Mouse (Mus musculus): ENCODE data around the gene Kdm5a.
A peak's percentile ranks its signal among the peaks of the same experiment; 100 is the strongest.

Kdm5a gene

DNA sequence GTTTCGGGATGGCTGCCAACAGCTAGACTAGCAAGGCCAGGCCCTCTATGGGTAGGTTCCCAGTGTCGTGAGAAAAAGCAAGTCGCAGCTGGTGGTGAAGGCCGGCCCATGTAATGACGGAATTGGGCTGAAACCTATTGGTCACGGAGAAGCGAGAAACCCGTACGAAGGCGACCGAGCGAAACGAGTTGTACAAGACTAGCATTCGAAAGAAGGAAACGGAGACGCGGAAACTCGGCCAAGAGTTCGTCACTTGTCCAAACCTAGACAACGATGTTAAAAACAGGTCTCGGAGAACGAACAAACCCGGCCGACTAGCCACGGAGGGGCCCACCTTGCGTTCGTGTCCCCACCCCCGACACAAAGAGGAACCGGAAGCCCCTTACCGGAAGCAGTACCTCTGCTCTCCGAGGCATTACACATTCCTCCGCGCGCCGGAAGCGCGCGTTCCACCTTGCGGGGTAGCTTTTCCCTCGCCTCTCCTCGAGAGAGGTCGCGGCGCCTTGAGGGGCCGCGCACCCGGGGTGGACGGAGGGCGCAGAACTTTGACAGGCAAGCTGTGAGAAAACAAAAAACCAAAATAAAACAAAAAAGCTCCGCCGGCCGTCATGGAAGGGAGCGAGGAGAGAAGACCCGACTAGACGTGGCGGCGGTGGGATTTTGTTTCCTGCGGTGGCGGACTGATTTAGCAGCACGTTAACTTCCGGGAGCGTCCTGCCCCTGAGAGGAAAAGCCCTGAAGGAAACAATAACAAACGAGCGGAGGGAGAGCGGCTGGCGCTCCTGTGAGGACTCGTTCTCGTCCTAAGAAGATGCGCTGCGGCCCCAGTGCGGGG, at the start of gene Kdm5a, which contains the start of gene Ccdc77:
Kdm5a (plus strand) TSS at position 437 of the 835 bp plus-strand sequence.
Ccdc77 (minus strand) TSS at position 687 of the 835 bp plus-strand sequence.
- peak; percentile 98 for DNase-seq

DNA sequence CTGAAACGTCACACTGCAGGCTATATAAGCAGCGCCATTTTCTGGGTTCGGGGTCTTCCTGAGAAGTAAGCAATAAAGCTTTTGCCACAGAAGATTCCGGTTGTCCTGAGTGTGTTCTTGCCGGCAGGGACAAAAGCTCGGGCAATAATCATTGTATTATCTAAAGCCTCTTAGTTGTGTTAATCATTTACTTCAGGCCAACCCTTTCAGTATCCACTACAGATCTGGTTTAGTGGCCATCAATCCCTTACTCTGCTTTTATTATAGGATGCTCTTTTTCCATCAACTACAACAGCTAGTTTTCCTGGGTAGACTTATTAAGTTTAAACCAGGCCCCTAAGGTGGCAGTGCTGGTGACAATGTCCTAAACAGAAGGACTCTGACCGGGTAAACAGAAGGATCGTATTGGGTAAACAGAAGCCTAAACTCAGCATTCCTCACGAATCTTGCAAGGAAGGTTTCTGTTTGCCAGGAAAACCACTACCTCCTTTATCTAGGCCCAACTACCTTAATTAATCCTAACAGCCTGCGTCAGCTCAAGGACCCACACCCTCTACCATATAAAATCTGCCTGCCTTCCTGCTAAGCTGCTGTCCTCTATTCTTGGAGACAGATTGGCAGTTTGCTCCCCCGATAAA, 45.5 kb upstream of the Kdm5a start:
- DNase-seq, result no peak

DNA sequence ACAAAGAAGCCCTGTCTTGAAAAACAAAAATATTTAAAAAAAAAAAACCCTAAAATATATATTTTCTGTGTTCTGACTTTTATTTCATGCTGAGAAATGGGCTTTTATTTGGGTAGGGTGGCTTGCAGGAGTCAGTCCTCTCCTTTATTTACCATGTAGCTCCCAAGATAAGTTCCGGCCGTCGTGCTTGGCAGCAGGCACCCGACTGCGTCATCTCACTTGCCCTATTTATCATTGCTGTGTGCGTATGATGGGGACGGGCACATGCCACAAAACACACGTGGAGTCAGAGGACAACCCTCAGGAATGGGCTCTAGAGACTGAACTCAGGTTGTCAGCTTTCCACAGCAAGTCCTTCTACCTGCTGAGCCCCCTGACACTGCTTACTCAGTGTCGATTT, 44.8 kb upstream of the Kdm5a start:
- no peak for DNase-seq

DNA sequence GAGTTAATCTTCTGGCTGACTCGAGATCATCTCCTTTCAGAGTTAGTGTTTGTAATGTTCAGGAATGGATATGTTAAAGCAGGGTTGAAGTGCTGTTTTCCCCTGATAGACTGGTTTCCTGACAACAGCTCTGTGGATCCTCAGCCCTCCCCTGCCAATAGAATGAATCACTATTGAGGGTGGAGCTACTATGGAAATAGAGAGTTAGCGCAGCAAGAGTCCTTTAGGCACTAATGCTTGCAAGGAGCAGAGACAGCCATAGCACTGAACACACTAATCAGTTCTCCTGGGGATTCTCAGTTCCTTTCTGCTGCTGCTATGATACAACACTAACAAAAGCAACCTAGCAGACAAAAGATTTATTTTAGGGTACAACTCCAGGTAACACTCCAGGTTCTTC, 43.6 kb upstream of the Kdm5a start:
- DNase-seq, result no peak

DNA sequence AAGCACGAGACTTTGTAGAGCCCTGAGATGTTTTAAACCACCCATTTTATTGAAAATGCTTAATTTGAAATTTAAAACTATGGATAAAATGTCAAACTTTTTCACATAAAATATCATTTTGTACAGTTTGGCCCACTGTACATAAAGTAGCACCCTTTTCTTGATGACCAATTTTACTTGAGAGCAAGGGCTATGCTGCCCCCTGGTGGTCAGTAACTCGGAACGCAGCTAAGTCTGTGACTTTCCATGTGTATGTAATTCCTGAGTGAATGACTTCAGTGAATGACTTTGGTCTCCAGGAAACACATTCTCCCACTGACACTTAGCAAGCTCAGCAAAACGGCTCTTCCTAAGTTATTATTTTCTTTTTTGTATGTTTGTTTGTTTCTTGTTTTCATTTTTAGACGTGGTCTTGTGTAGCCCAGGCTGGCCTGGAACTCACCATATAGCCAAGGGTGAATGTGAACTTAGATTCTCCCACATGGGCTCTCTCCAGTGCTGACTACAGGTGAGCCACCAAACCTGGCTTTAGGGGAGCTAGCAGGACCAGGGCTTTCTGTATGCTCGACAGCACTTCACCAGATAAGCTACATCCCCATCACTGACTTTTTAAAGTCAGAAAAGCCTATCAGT, 39.5 kb upstream of the Kdm5a start:
- peak; percentile 86 for DNase-seq

DNA sequence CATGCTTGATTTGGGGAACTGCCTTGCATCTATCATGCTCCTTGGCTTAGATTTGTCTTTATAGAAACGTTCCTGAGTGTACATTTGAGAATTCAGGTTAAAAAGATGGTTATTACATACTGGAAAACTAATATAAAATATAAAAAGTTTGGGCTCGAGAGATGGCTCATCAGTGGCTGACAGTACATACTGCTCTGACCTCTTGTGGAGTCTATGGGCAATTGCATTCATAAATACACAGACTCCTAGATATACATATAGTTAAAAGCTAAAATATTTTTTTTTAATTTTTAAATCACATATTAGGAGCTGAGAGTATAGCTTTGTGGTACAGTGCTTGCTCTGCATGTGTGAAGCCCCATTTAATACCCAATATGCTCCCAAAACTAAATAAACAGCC, 31.6 kb upstream of the Kdm5a start:
- DNase-seq, result no peak

DNA sequence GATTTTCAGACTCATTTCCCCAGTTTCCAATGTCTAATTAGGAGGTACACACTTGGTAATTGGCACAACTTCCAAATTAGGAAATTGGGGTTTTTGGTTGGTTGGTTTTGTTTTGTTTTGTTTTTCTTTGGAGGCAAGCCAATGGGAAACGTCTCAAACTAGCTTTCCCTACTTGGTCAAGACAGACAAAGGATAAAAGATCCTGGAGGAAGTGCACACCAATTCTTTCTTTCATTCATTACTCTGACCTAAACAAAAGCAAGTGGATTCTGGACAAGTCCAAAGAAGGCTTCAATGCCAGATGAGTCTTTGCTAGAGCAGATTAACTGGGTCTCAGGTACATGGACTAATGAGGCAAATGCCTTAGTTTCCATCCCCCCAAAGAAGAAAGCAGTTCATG, 19.9 kb upstream of the Kdm5a start:
- DNase-seq, result no peak

DNA sequence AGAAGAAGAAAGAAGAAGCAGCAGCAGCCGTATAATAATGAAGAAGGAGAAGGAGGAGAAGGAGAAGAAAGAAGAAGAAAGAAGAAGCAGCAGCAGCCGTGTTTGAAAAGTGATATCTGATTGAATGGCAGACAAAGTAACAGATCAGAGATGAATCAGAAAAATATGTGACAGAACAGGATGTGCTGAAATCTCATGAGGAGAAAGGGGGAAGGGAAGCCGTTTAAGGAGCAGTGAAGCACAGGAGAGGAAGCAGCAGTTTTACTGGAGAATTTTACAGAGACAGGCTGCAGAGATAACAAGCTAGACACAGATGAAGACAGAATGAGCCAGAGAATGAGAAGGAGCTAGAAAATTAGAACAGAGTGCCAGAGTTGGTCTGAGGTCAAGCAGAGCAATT, 14.9 kb upstream of the Kdm5a start:
- DNase-seq, result no peak

DNA sequence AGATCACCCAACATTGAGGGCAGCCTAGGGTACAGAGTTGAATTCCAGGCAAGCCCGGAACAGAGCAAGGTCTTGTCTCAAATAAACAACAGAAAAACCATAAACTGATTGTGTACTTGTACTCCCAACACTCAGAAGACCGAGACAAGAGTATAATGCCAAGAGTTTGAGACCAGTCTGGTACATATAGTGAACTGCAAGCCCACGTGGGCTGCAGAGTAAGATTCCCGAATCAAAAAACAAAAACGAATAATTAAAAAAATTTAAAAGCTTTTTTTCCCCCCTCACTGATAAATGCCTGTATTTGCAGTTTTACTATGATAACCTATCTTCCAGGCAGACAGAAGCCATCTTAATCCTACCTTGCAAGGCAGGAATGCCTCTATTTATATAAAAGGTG, 7.4 kb upstream of the Kdm5a start:
- DNase-seq, result no peak

DNA sequence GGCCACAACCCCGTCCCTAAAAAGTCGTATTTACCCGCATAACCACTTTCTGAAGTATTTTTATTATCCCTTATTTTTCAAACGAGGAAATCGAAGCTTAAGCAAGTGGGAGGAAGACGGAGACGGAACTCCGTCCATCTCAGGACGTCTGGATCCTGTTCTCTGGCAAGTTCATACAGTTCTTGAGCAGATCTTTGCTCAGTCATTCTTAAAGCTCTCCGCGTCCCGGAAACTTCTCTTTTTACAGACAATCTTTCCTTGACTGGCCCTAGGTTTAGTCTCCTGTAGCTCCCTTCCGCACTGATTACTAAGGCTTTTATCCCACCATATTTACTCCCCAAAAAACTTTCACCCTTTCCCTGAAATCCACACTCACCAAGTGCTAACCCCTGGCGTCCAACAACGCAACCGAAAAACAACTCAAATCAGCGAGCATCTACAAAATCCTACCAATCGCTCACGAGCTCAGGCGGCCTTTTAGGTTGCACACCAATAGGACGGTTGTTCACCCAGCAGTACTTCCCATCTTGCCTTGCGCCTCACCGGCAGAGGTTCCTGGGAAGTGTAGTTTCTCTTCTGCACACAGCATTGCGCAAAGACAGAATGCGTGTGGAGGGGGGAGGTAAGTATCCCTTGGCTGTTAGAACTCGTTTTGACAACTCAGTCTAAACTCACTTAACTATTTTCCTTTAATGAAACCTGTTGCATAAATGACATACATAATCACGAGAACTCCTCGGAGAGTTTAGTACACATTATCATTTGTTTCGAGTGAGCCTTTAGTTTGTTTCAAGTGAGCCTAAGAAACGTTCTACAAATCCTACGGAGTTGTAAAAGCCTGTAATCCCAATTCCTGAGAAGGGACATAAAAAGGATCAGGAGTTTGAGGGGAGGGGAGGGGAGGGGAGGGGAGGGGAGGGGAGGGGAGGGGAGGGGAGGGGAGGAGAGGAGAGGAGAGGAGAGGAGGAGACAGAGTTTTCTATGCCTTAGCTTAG, 6.7 kb upstream of the Kdm5a start:
- peak; percentile 95 for DNase-seq

DNA sequence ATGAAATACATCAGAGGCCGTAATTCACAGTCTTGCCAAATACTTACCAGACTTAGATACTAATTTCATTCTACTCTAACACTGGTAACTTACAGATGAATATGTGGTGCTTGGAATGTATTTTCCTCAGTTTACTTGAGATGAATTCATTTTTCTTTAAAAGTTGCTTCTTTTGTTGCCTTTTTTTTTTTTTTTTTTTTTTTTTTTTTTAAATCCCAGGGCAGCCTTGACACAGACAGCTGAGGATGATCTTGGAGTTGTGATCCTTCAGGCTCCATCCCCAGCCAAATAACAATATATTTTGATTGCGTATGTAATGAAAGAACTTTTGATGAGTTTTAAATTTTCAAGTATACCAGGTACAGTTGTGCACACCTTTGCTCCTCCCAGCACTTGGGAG, 1.8 kb upstream of the Kdm5a start:
- no peak for DNase-seq

DNA sequence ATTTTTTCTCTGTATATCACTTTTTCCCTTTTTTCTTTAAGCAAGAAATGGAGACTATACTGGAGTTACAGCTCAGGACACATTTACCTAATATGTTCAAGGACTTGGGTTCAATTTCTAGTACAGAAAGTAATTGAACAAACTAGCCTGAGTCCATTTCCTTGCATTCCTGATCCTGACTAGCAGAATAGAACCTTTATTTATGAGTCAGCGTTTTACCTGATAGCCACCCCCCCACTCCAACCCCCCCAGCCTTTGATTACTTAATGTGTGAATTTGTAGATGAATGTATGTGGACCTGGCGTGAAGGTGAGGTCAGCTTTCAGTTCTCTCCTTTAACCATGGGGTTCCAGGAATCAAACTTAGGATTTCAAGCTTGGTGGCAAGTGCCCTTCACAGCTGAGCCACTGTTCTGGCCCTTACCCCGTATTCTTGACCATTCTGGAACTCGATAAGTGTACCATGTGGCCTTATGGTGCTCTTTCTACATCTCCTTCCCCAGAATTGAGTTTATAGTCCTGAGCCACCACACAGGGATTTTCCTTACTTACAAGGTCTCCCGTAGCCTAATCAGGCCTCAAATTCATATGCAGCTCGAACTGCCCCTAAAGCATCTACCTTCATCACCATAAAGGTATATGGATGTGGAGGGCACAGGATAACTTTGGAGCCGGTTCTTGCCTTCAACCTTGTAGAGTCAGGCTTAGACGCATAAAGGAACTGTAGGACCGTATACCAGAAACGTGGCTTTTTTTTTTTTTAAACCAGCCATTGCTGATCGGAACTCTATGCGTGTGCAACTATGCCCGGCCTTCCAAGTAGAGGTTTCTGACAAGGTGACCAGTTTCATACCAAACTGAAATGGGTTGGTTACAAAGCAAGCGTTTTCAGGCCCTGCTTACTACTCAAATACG, 893 bp upstream of the Kdm5a start:
- DNase-seq, result no peak

DNA sequence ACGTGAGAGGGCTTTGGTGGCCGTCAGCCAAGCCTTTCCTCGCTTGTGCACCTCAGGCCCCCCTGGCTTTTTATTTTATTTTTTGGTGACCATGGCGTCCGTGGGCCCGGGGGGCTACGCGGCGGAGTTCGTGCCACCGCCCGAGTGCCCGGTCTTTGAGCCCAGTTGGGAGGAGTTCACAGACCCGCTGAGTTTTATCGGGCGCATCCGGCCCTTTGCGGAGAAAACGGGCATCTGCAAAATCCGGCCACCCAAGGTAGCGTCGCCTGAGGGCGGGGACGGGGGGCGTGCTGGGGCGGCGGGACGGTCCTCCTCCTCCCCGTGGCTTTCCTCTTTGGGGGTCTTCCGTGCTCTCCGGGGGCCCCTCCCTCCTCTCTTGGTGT, 590 bp downstream of the Kdm5a start:
- DNase-seq, result peak; percentile 28

DNA sequence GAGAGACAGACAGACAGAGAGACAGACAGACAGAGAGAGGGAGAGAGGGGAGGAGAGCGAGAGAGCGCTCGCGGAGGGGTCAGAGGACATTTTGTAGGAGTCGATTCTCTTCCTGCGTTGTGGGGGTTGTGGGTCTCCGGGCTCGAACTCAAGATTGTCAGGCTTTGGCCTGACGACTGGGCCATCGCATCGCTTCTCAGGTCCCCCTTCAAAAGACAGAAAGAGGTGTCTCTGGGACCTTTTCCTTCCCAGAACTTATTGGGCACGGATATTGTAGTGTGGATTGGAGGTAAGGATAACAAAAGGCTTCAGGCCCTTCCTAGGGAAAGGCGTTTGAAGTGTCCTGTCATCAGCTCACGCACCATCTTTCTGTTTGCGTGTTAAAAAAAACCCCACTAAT, 1.1 kb downstream of the Kdm5a start:
- peak; percentile 14 for DNase-seq

DNA sequence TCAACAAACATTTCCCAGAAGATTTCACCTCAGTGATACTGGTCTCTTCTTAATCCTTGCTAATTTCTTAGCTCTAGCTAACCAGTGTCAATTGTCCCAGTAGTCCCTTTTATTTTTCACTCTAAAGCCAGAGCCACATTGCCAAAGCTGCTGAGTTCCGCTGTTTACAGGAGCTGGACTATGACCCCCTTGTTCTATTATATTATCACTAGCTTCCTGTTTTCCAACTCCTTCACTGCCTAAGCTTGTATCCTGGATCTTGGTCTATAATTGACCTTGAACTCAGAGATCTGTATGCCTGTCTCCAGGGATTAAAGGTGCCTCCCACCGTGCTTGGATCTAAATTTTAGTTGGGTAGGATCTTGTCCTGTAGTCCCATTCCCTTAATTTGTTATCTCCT, 12.8 kb downstream of the Kdm5a start:
- DNase-seq, result no peak

DNA sequence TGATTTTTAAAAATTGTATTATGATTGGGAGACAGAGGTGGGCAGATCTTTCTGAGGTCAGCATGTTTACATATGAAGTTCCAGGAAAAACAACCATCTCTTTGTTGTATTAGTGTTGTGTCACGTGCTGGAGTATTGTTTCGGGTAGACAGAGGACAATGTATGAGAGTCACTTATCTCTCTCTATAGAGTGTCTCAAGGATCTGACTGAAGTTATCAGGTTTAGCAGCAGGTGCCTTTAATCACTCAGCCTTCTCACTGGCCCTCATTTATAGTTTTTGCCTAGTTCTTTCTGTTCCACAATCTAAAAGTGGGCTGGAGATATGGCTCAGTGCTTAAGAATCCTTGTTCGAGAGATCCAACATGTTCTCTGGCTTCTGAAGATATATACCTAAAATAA, 26.1 kb downstream of the Kdm5a start:
- no peak for DNase-seq

DNA sequence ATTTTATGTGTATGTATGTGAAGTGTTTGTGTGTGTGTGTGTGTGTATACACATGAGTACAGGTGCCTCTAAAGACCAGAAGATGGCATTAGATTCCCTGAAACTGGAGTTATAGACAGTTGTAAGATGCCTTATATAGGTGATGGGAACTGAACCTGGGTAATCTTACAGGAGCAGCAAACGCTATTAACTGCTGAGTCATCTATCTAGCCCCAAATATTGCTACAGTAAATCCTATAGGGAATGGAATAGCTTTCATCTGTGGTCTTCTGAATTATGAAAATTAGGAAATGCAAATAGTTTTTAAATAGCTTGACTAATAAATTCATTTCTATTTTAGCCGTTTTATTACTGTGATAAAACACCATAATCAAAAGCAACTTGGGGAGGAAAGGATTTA, 28.9 kb downstream of the Kdm5a start:
- no peak for DNase-seq

DNA sequence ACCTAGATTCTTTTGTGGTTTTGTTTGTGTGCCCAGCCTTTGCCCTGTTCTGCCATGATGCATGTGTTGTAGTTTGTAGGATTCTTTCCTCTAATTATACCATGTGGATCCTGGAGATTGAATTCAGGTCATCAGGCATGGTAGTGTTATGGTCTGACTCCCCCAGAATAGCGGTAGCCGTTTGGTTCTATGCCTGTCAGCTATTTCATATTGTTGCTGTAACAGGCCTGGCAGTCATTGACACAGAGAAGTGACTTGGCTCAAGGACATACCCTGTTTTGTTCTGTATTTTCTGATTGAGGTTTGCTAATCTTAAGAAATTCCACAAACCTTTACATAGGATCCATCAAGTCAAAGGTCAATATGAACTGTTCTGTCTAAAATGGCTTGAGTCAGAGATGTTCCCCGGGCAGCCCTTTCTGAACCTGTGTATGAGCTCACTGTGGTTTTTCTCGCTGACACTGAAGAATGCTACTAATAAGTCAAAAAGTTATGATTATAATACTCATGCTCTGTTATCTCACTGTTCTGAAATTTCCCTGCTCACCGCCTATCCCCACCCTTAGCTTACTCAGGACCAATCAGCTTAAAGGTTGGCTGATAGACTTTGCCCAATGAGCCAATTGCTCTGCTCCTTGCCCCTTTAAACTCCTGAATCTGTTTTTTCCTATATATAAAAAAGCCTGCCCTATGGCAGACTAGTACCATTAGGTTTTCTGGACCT, 31.9 kb downstream of the Kdm5a start:
- no peak for DNase-seq

DNA sequence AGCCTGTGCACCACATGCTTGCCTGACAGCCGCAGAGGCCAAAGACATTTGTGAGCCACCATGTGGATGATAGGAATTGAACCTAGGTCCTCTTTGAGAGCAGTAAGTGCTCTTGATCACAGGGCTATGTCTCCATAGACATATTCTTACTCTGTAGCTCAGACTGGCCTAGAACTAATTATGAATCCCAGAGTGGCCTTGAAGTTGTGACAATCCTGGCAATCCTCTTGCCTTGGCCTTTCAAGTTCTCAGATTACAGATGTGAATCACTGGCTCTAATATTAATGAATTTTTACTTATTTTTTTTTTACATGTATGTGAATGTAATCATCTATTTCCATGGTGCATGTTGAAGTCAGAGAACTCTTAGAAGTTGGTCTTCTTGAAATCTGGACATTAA, 40.0 kb downstream of the Kdm5a start:
- DNase-seq, result no peak

DNA sequence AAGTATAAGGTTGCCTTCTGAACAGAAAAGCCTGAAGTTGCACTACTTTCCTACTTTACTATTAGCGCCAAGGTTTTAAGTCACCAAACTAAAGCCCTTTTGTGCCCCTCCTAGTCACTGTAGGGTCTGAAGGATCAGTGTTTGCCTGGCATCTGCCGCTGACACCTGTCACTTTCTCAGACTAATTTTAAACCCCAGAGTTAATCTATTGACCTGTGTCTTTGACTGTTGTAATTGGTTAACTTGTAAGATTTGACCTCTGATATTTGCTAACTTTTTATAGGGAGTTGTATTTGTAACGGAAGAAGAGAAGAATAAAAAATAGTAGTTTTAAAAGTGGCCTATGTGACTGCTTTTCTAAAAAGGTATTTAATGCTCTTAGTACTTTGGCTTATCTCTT, 74.2 kb downstream of the Kdm5a start:
- DNase-seq, result no peak

DNA sequence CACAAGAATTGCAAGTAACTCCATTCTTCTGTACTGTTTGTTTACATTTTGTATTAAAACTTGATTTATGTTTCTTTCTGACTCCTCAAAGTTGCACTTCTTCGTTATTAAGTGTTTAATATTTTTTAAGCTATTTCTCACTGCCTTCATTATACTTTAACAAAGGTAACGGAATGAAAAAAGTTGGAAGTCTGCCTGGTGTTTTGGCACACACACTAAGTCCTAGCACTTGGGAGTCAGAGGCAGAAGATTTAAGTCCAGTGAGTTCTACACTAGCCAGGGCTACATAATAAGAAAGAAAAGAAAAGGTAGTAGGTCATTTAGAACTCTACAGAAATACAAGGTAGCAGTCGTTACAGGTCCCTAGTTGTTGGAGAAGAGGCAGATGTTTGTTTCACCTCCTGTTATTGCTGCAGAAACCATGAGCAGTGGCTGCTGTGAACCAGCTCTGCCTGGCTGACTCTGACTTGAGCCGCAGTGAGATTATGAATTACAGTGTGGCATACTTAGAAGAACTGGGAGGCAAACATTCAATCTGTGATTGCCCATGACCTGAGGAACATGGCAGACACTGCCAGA, 78.3 kb downstream of the Kdm5a start:
- DNase-seq, result no peak

Data from embryo, embryonic 11 days (tissue).